In the genomic region with DNA sequence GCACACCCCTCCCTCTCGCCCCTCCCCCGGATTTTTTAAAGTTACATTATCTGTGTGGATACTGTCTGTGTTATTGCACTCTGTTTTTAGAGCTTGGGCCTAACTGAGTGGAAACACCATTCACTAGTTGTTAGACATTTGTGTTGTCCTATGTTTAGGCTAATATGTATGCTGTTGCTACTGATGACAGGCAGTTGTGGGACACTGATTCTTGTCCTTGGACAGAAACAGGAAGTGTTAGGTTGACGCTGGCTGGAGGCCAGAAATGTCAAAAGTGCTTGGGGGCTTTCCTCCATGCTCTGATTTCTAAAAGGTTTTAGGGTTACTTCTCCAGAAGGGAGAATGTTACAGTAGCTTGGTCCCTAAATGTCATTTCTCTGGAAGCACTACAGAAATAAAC, we compare ENCODE assay signal across 12 mouse cellular contexts. TPM values are rescaled to one million over a fixed set of nuclear protein-coding genes. Genes with fewer than 3 reads are reported as not detected.
A peak's percentile ranks its signal among the peaks of the same experiment; 100 is the strongest.
DNase-seq lines count a peak whose midpoint lies in the region; ATAC-seq and TF ChIP-seq lines count a peak whose summit lies in the region.
"Had no signal": no experiment of that assay in that cellular context is flagged by ENCODE, and none has a peak within 500 bp of the region (broad histone marks: within the 10 kb centered on the region; RNA-seq: fewer than 3 reads in every experiment).

No protein-coding gene starts in this region.

- no peak overlapping the region for H3K27ac ChIP-seq in heart, postnatal 0 days (ENCODE audit: low read depth)
- H3K27ac ChIP-seq: liver, embryonic 15.5 days; neural tube, embryonic 12.5 days had no signal

- no peak overlapping the region for H3K4me3 ChIP-seq in heart, postnatal 0 days (ENCODE audit: low read depth, low read length)
- H3K4me3 ChIP-seq: liver, embryonic 15.5 days; neural tube, embryonic 12.5 days had no signal

- TF ChIP-seq CTCF in heart, postnatal 0 days (IDR thresholded peaks at IDR 0.05; ENCODE audit: low read depth), result no peak

- ATAC-seq in heart, postnatal 0 days (ENCODE audit: insufficient read depth, low read depth), result no peak

- no peaks in the 10 kb centered on the region for H3K36me3 ChIP-seq in heart, postnatal 0 days (replicated peaks; ENCODE audit: control insufficient read depth, insufficient read depth, low read length)
- H3K36me3 ChIP-seq: liver, embryonic 15.5 days; neural tube, embryonic 12.5 days had no signal

- no peak for TF ChIP-seq EP300 in heart, postnatal 0 days (IDR thresholded peaks at IDR 0.05; ENCODE audit: low read depth)

- no peak overlapping the region for H3K9ac ChIP-seq in heart, postnatal 0 days (replicated peaks; ENCODE audit: low read depth, low read length)
- H3K9ac ChIP-seq: liver, embryonic 15.5 days; neural tube, embryonic 12.5 days had no signal

- no peak overlapping the region for H3K4me2 ChIP-seq in heart, postnatal 0 days (ENCODE audit: low read depth, low read length)
- H3K4me2 ChIP-seq: liver, embryonic 15.5 days; neural tube, embryonic 12.5 days had no signal

- H3K9me3 ChIP-seq in heart, postnatal 0 days (replicated peaks; ENCODE audit: control insufficient read depth, low read length), result no peaks in the 10 kb centered on the region
- H3K9me3 ChIP-seq: liver, embryonic 15.5 days; neural tube, embryonic 12.5 days had no signal

- H3K27me3 ChIP-seq in heart, postnatal 0 days (ENCODE audit: control insufficient read depth, insufficient read depth, low read length), result no peaks in the 10 kb centered on the region
- H3K27me3 ChIP-seq: liver, embryonic 15.5 days; neural tube, embryonic 12.5 days had no signal

- peak; percentile 14 for DNase-seq in gastrocnemius, postnatal 10 days
- DNase-seq in gastrocnemius, adult 18-20 months (ENCODE audit: low spot score), result no peak
- DNase-seq in retina, postnatal 1 day, result peak; percentile 11
- no peak for DNase-seq in retina, embryonic 14.5 days (ENCODE audit: low spot score)
- DNase-seq in heart, postnatal 0 days (ENCODE audit: low spot score), result peak; percentile 7
- DNase-seq in natural killer cell, adult 2 months (ENCODE audit: low spot score in 2 of 2), result peak; percentile 35 to 51
- DNase-seq in layer of hippocampus, adult 11-12 months (ENCODE audit: low spot score), result no peak
- DNase-seq in adrenal gland, postnatal 36 days, result no peak

- no peaks in the 10 kb centered on the region for H3K4me1 ChIP-seq in heart, postnatal 0 days (ENCODE audit: control insufficient read depth, insufficient read depth)
- H3K4me1 ChIP-seq: neural tube, embryonic 12.5 days had no signal

- WGBS in heart, postnatal 0 days, result 27% methylated on average over 3 of the region's 3 CpGs

RNA-seq across cellular contexts. Expression of a gene that starts 29.1 kb away (rescaled TPM):
- 10 to 100 TPM in 1 of 2 experiments, 1 to 10 TPM in 1; 8.8 to 12.1 TPM for total RNA-seq in gastrocnemius, postnatal 10 days (2021)
- total RNA-seq in gastrocnemius, adult 18-20 months (2021), result 1 to 10 TPM; 4.5 to 4.7 TPM
- total RNA-seq in heart, postnatal 0 days (2014; rRNA removed; ENCODE audit: low replicate concordance), result 20.3 and 21.8 TPM in 2 replicates
- 16.2 and 17.6 TPM in 2 replicates for polyA plus RNA-seq in heart, postnatal 0 days (2015; fragmentation: Nextera tagmentation; extraction: Ambion mirVana)
- total RNA-seq in adrenal gland, postnatal 36 days (2021), result 10 to 100 TPM; 14.1 to 15.8 TPM

RNA-seq across cellular contexts. Expression of a gene that starts 54.3 kb away (rescaled TPM):
- not detected for total RNA-seq in gastrocnemius, postnatal 10 days (2021)
- not detected for total RNA-seq in gastrocnemius, adult 18-20 months (2021)
- total RNA-seq in heart, postnatal 0 days (2014; rRNA removed; ENCODE audit: low replicate concordance), result not detected in 2 replicates
- not detected in 2 replicates for polyA plus RNA-seq in heart, postnatal 0 days (2015; fragmentation: Nextera tagmentation; extraction: Ambion mirVana)
- total RNA-seq in adrenal gland, postnatal 36 days (2021), result not detected
- total RNA-seq: adrenal gland, postnatal 4 days had no signal
- polyA plus RNA-seq: frontal cortex, adult 2 months; liver, embryonic 15.5 days; neural tube, embryonic 12.5 days had no signal

Comparison
In these comparisons a context has a peak if more than half of its experiments do, and no peak if none do; other contexts are left out.
1. DNase-seq: peak in gastrocnemius, postnatal 10 days (single experiment), retina, postnatal 1 day (single experiment), heart, postnatal 0 days (single experiment) and natural killer cell, adult 2 months (2 of 2); none in gastrocnemius, adult 18-20 months (single experiment), retina, embryonic 14.5 days (single experiment), layer of hippocampus, adult 11-12 months (single experiment) and adrenal gland, postnatal 36 days (0 of 2).